Comparison of ENCODE assay signal across 11 mouse cellular contexts in the genomic region with DNA sequence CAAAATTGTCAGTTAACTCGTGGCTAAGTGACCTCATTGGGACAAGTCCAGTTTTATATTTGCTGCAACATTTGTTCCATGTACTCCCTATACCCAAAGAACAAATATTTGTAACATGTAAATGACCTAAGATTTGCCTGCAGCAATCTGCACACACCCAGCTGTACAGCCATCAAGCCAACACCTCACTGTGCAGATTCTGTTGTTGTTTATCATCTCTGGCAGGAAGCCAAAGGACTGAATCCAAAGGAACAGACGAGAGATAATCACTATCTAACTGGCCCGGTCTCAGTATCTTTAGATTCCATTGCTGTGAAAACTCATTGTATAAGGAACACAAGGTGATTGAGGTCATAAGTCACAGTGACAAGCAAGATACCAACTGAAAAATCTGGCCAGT.
DNase-seq lines count a peak whose midpoint lies in the region; ATAC-seq and TF ChIP-seq lines count a peak whose summit lies in the region.
"Had no signal": no experiment of that assay in that cellular context is flagged by ENCODE, and none has a peak within 500 bp of the region (broad histone marks: within the 10 kb centered on the region; RNA-seq: fewer than 3 reads in every experiment).

No protein-coding gene starts in this region.

- peak; percentile 83 for TF ChIP-seq EP300 in liver, postnatal 0 days (IDR thresholded peaks at IDR 0.05; ENCODE audit: low read depth)

- H3K4me2 ChIP-seq in liver, postnatal 0 days (ENCODE audit: low read depth, low read length) = no peak overlapping the region
- no peak overlapping the region for H3K4me2 ChIP-seq in liver, embryonic 11.5 days
- H3K4me2 ChIP-seq in hindbrain, embryonic 16.5 days (ENCODE audit: low read length) = no peak overlapping the region

- no peaks in the 10 kb centered on the region for H3K27me3 ChIP-seq in liver, postnatal 0 days (ENCODE audit: insufficient read depth, low read length)
- H3K27me3 ChIP-seq in liver, embryonic 11.5 days (replicated peaks; ENCODE audit: control insufficient read depth, insufficient read depth, low read length) = no peaks in the 10 kb centered on the region
- H3K27me3 ChIP-seq in hindbrain, embryonic 16.5 days (replicated peaks; ENCODE audit: control insufficient read depth, insufficient read depth, low read length) = no peaks in the 10 kb centered on the region

- no peak for DNase-seq in cerebellum, postnatal 4 days (ENCODE audit: low spot score in 2 of 2)
- DNase-seq in liver, postnatal 0 days = no peak
- no peak for DNase-seq in liver, embryonic 11.5 days (ENCODE audit: low spot score)
- DNase-seq in brain, embryonic 14.5 days (ENCODE audit: low read depth) = peak; percentile 70
- no peak for DNase-seq in right cerebral cortex, postnatal 10 days (ENCODE audit: low spot score in 2 of 2)
- DNase-seq in kidney, postnatal 10 days = no peak
- DNase-seq: adrenal gland, postnatal 25 days; liver had no signal

- no peak overlapping the region for H3K4me3 ChIP-seq in liver, postnatal 0 days (ENCODE audit: low read depth, low read length)
- no peak overlapping the region for H3K4me3 ChIP-seq in liver, embryonic 11.5 days (ENCODE audit: low read depth, low read length)
- H3K4me3 ChIP-seq in hindbrain, embryonic 16.5 days (ENCODE audit: low read length) = no peak overlapping the region

- H3K9me3 ChIP-seq in liver, postnatal 0 days (ENCODE audit: low read length) = no peaks in the 10 kb centered on the region
- H3K9me3 ChIP-seq in liver, embryonic 11.5 days (ENCODE audit: control insufficient read depth, low read length) = no peaks in the 10 kb centered on the region
- no peaks in the 10 kb centered on the region for H3K9me3 ChIP-seq in hindbrain, embryonic 16.5 days (ENCODE audit: control insufficient read depth, low read length)

- 42% methylated on average over 3 of the region's 3 CpGs for WGBS in liver, postnatal 0 days (ENCODE audit: insufficient replicate concordance)
- 41% methylated on average over 3 of the region's 3 CpGs for WGBS in liver, embryonic 11.5 days
- WGBS in hindbrain, embryonic 16.5 days = 31% methylated on average over 3 of the region's 3 CpGs

- TF ChIP-seq CTCF in liver, postnatal 0 days (IDR thresholded peaks at IDR 0.05; ENCODE audit: low read depth) = no peak
- no peak for TF ChIP-seq CTCF in brain, embryonic 14.5 days (IDR thresholded peaks at IDR 0.05; ENCODE audit: borderline replicate concordance, extremely low read depth, insufficient read depth, insufficient read length)

- H3K27ac ChIP-seq in liver, postnatal 0 days (ENCODE audit: low read depth) = no peak overlapping the region
- H3K27ac ChIP-seq in liver, embryonic 11.5 days (ENCODE audit: low read depth, low read length) = no peak overlapping the region
- no peak overlapping the region for H3K27ac ChIP-seq in hindbrain, embryonic 16.5 days (ENCODE audit: low read depth, low read length)

- ATAC-seq in cerebellum, adult (ENCODE audit: insufficient number of reproducible peaks, low FRiP score, low TSS enrichment) = 0 out of 2 replicates have a peak, but pooled peaks have one; percentile 36
- ATAC-seq in liver, postnatal 0 days = no peak
- ATAC-seq in liver, embryonic 11.5 days (replicated peaks; ENCODE audit: low FRiP score) = no peak
- ATAC-seq in hindbrain, embryonic 16.5 days = peak; percentile 72
- ATAC-seq: inflammation-experienced regulatory T-cells, adult 6 months had no signal

- no peaks in the 10 kb centered on the region for H3K4me1 ChIP-seq in liver, postnatal 0 days (ENCODE audit: insufficient read depth)
- no peaks in the 10 kb centered on the region; the same call in 1 of the 2 replicates for H3K4me1 ChIP-seq in liver, embryonic 11.5 days (replicated peaks; ENCODE audit: control insufficient read depth, insufficient read depth, low read length)
- no peaks in the 10 kb centered on the region for H3K4me1 ChIP-seq in hindbrain, embryonic 16.5 days (ENCODE audit: control insufficient read depth, insufficient read depth, low read depth, low read length)

- TF ChIP-seq POLR2A in brain, embryonic 14.5 days (IDR thresholded peaks at IDR 0.05; ENCODE audit: borderline replicate concordance, extremely low read depth, insufficient read depth, insufficient read length, poor library complexity, severe bottlenecking) = no peak

- H3K9ac ChIP-seq in liver, postnatal 0 days (replicated peaks) = no peak overlapping the region
- no peak overlapping the region for H3K9ac ChIP-seq in liver, embryonic 11.5 days (ENCODE audit: low read depth, low read length)
- H3K9ac ChIP-seq in hindbrain, embryonic 16.5 days (ENCODE audit: low read depth, low read length) = no peak overlapping the region

- H3K36me3 ChIP-seq in liver, postnatal 0 days (replicated peaks; ENCODE audit: insufficient read depth, low read length) = no peaks in the 10 kb centered on the region
- H3K36me3 ChIP-seq in liver, embryonic 11.5 days (ENCODE audit: control insufficient read depth, insufficient read depth, low read length) = no peaks in the 10 kb centered on the region
- no peaks in the 10 kb centered on the region for H3K36me3 ChIP-seq in hindbrain, embryonic 16.5 days (ENCODE audit: control insufficient read depth, insufficient read depth, low read length)

Comparison
In these comparisons a context has a peak if more than half of its experiments do, and no peak if none do; other contexts are left out.
1. ATAC-seq: peak in cerebellum, adult (single experiment) and hindbrain, embryonic 16.5 days (single experiment); none in liver, postnatal 0 days (single experiment) and liver, embryonic 11.5 days (single experiment).